Mouse (Mus musculus): ENCODE measurements around the gene Fndc8. TPM values are rescaled to one million over a fixed set of nuclear protein-coding genes. Genes with fewer than 3 reads are reported as not detected.

Gene Fndc8
- total and polyA plus RNA-seq, 3 experiments, result 0.08 to 0.36 TPM; not detected in 1

DNA sequence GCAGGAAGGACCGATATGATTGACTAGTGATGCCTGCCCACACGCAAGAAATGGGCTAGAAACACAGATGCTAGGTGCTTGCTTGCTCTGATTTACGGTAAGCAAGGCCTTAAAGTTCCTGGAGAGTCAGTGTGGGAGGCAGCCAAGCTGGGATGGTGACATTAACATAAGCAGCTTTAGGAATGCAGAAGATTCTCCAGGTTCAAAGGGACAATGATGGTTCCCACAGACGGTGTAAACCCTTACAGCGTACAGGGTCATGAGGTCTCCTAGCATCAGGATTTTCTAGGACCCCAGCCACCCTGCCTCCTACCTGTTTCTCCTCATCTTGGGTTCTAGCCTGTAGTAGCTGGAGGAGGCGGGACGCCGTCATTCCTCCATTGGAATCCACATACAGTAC is 8.7 kb upstream of the Fndc8 start:
- Histone ChIP-seq H3K4me3 (replicated peaks in 1 of 3; ENCODE audit: low read depth in 2 of 3, low read length in 2 of 3, poor library complexity in 1 of 3) (no peak overlapping the region), H3K27me3 (replicated peaks) (no peaks in the 10 kb centered on the region), H3K4me1 (ENCODE audit: control insufficient read depth in 1 of 2, insufficient read depth in 2 of 2) (peaks cover under 1 to 23% of the 10 kb centered on the region in 2 experiments), H3K79me2 (replicated peaks; ENCODE audit: control insufficient read depth, extremely low read depth, insufficient read depth, poor library complexity, severe bottlenecking) (0 out of 2 replicates have a peak, but pooled peaks cover 3% of the 10 kb centered on the region), H3K9ac (ENCODE audit: insufficient read depth, low read depth) (no peak overlapping the region), H3K9me3 (replicated peaks; ENCODE audit: low read length) (no peaks in the 10 kb centered on the region), H3K27ac (ENCODE audit: insufficient read depth, low read depth) (no peak overlapping the region), H3K4me2 (ENCODE audit: insufficient read depth, low read depth, poor library complexity, severe bottlenecking) (no peak overlapping the region), H3K36me3 (replicated peaks in 1 of 2; ENCODE audit: control insufficient read depth in 1 of 2, insufficient read depth in 1 of 2, low read length in 1 of 2) (peaks cover 38 to 78% of the 10 kb centered on the region in 2 experiments)
- dilution Hi-C loops (cut with MboI; ENCODE audit: extremely low pct_ligation_motif_present, extremely low pct_unique_long_range_greater_than_20kb, low sequenced_read_pairs), result no loop called here
- TF ChIP-seq CTCF (conservative IDR thresholded peaks at IDR 0.05 in 1 of 2, IDR thresholded peaks at IDR 0.05 in 1 of 2; ENCODE audit: low read depth in 2 of 2, low read length in 2 of 2), result no peak
- no peak for TF ChIP-seq NRF1 (IDR thresholded peaks at IDR 0.05; ENCODE audit: low read depth, low read length)
- TF ChIP-seq PAX5 (IDR thresholded peaks at IDR 0.05; ENCODE audit: low read length), result no peak
- no peak for TF ChIP-seq NELFE (IDR thresholded peaks at IDR 0.05; ENCODE audit: low read depth, low read length)
- no peak for TF ChIP-seq MXI1 (IDR thresholded peaks at IDR 0.05; ENCODE audit: low read depth, low read length)
- no peak for TF ChIP-seq JUN (IDR thresholded peaks at IDR 0.05; ENCODE audit: insufficient read depth, low read depth, low read length)
- no peak for TF ChIP-seq ELF1 (IDR thresholded peaks at IDR 0.05; ENCODE audit: low read depth, low read length)
- no peak for TF ChIP-seq TCF12 (IDR thresholded peaks at IDR 0.05; ENCODE audit: low read depth, low read length)
- no peak for TF ChIP-seq BHLHE40 (IDR thresholded peaks at IDR 0.05; ENCODE audit: low read depth, low read length)
- in situ Hi-C loops (cut with MboI; ENCODE audit: low pct_ligation_motif_present, low pct_unique_long_range_greater_than_20kb, low sequenced_read_pairs), result loop anchor here (10.0 kb wide), 1 partner anchor 628 kb away; no protein-coding TSS in a partner anchor
- no peak for DNase-seq (ENCODE audit: extremely low read depth)

- no peak overlapping the region for H3K4me2 ChIP-seq (ENCODE audit: insufficient read depth, low read depth, poor library complexity, severe bottlenecking)
- TF ChIP-seq RAD21 (IDR thresholded peaks at IDR 0.05; ENCODE audit: low read depth, low read length), result peak; percentile 69
- TF ChIP-seq MYC (IDR thresholded peaks at IDR 0.05; ENCODE audit: low read depth, low read length), result peak; percentile 95
- TF ChIP-seq ZNF384 (IDR thresholded peaks at IDR 0.05; ENCODE audit: low read depth, low read length), result peak; percentile 79
- TF ChIP-seq CTCF (conservative IDR thresholded peaks at IDR 0.05 in 1 of 2, IDR thresholded peaks at IDR 0.05 in 1 of 2; ENCODE audit: low read depth in 2 of 2, low read length in 2 of 2), result peak; percentile 38 to 73
- peak; percentile 25; the same call in 1 of the 2 replicates for TF ChIP-seq ZC3H11A (IDR thresholded peaks at IDR 0.05; ENCODE audit: low read depth, low read length)
- TF ChIP-seq MAZ (IDR thresholded peaks at IDR 0.05; ENCODE audit: low read depth, low read length), result no peak
- TF ChIP-seq SMC3 (IDR thresholded peaks at IDR 0.05; ENCODE audit: low read depth, low read length), result peak; percentile 66
- no peak for TF ChIP-seq E2F4 (IDR thresholded peaks at IDR 0.05; ENCODE audit: insufficient replicate concordance, low read depth, low read length)
- no peak overlapping the region for H3K4me3 ChIP-seq (replicated peaks in 1 of 3; ENCODE audit: low read depth in 2 of 3, low read length in 2 of 3, poor library complexity in 1 of 3)
- no peak overlapping the region for H3K27ac ChIP-seq (ENCODE audit: insufficient read depth, low read depth)
- dilution Hi-C loops (cut with MboI; ENCODE audit: extremely low pct_ligation_motif_present, extremely low pct_unique_long_range_greater_than_20kb, low sequenced_read_pairs) (no loop called here), in situ Hi-C loops (cut with MboI; ENCODE audit: low pct_ligation_motif_present, low pct_unique_long_range_greater_than_20kb, low sequenced_read_pairs) (loop anchor here (5.0 to 10.0 kb wide), 5 partner anchors 39 to 632 kb away; no protein-coding TSS in a partner anchor)
- no peaks in the 10 kb centered on the region for H3K9me3 ChIP-seq (replicated peaks; ENCODE audit: low read length)
- peaks cover 7 to 34% of the 10 kb centered on the region in 2 experiments for H3K4me1 ChIP-seq (ENCODE audit: control insufficient read depth in 1 of 2, insufficient read depth in 2 of 2)
- no peak overlapping the region for H3K9ac ChIP-seq (ENCODE audit: insufficient read depth, low read depth)
- H3K36me3 ChIP-seq (replicated peaks in 1 of 2; ENCODE audit: control insufficient read depth in 1 of 2, insufficient read depth in 1 of 2, low read length in 1 of 2), result peaks cover 16 to 57% of the 10 kb centered on the region in 2 experiments
- 0 out of 2 replicates have a peak, but pooled peaks cover 5% of the 10 kb centered on the region for H3K79me2 ChIP-seq (replicated peaks; ENCODE audit: control insufficient read depth, extremely low read depth, insufficient read depth, poor library complexity, severe bottlenecking)
- peak; percentile 21 for DNase-seq (ENCODE audit: extremely low read depth)
- peaks cover 2% of the 10 kb centered on the region for H3K27me3 ChIP-seq (replicated peaks)
Observed at GRCm38 (mm10) chr11:82886559-82886958, 5.4 kb upstream of the Fndc8 start.

Data from CH12.LX (cell line).